Mouse (Mus musculus) liver, embryonic 16.5 days (tissue): ENCODE measurements around the gene Il6. TPM values are rescaled to one million over a fixed set of nuclear protein-coding genes. Genes with fewer than 3 reads are reported as not detected.

ENCODE experiments used
- polyA plus RNA-seq: library from polyadenylated mRNA; unstranded; fragments of >200 nt; fragmentation: Nextera tagmentation; extraction: Ambion mirVana; gene quantifications from 2 replicates; pipeline ENCODE4 v1.2.1, GENCODE M21; 2015

Gene Il6
- polyA plus RNA-seq, 1 experiment from 2014 or later: 0.37 TPM

Other genes with a start within 250 kb of the Il6 start
- gene Tyms, start 60.5 kb downstream of the Il6 start, polyA plus RNA-seq: 174 and 200 TPM in 2 replicates
- 0.02 TPM in 1 of 2 replicates, not detected in the other for gene Garem2, start 92.0 kb downstream of the Il6 start, polyA plus RNA-seq
- not detected in 2 replicates for gene 3110082J24Rik, start 93.0 kb downstream of the Il6 start, polyA plus RNA-seq
- gene Hadha, start 142.0 kb downstream of the Il6 start, polyA plus RNA-seq: 106 and 118 TPM in 2 replicates
- 163 and 169 TPM in 2 replicates for gene Hadhb, start 142.1 kb downstream of the Il6 start, polyA plus RNA-seq
- gene Adgrf3, start 192.6 kb downstream of the Il6 start, polyA plus RNA-seq: 0.02 TPM in 1 of 2 replicates, not detected in the other
- 11.7 and 12.5 TPM in 2 replicates for gene Selenoi, start 219.5 kb downstream of the Il6 start, polyA plus RNA-seq